Mouse (Mus musculus): Measurements from ENCODE around the gene Afap1l2.
A peak's percentile ranks its signal among the peaks of the same experiment; 100 is the strongest.

The Afap1l2 gene

GRCm38 (mm10) chr19:57006841-57007240, 1.2 kb downstream of the Afap1l2 start:
- DNase-seq = no peak

GRCm38 (mm10) chr19:57005062-57005461, 3.0 kb downstream of the Afap1l2 start:
- no peak for DNase-seq

DNA sequence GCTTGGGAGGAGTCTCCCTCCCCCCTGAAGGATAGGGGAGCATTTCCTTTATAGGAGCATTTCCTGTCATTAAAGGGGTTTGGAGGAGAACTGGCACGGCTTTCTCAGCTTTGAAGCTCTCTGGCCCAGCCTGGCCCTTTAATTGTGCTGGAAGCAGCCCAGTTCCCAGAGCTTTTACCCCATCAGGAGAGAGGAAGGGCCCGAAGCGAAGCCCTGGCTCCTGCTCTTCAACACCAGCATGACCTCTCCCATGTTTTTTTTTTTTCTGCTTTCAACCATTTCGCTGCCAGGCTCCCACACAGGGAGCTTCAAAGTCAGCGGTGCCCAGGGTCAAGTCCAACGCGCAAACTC, 4.6 kb downstream of the Afap1l2 start:
- DNase-seq = peak; percentile 69

- DNase-seq = no peak
Measured at GRCm38 (mm10) chr19:57002741-57003459, 5.1 kb downstream of the Afap1l2 start.

- peak; percentile 1 for DNase-seq
Measured at GRCm38 (mm10) chr19:57001926-57002325, 6.1 kb downstream of the Afap1l2 start.

DNA sequence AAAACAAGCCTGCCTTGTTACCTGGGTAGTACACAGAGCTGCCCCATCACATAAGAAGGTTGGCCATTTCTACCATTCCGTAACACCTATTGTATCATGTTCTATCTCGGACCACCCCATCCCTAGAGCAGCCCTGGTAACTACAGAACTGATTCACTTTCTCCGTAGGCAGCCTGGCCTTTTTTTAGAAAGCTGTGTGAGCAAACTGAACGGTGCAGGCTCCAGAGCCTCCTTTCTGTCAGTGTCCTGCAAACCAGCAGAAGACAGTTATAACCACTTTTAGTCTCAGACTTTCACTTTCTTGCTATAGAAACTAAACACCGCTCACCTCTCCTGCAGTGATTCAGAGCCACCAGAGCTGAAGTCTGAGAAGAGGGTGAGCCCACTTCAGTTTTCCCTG, 7.4 kb downstream of the Afap1l2 start:
- DNase-seq = no peak

- peak; percentile 11 for DNase-seq
Measured at GRCm38 (mm10) chr19:56999781-57000180, 8.2 kb downstream of the Afap1l2 start.

- DNase-seq = no peak
Measured at GRCm38 (mm10) chr19:56998910-56999309, 9.1 kb downstream of the Afap1l2 start.

DNA sequence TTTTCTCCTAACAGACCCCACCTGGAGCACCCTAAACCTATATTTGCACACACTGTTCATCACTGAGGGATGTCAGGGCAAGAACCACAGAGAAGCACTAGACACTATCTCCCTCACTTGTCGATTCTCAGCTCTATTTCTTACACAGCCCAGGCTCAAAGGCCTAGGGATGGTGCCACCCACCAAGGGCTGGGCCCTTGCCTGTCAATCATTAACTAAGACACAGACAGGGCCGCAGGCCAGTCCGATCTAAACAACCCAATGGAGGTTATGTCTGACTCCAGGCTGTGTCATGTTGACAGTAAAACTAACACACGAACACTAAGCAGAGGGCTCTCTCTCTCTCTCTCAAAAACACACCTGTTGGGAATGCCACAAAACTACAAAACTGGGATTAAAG, 9.7 kb downstream of the Afap1l2 start:
- peak; percentile 76 for DNase-seq

GRCm38 (mm10) chr19:56997164-56997599, 10.8 kb downstream of the Afap1l2 start:
- peak; percentile 74 for DNase-seq

- peak; percentile 79 for DNase-seq
Measured at GRCm38 (mm10) chr19:56995441-56995840, 12.6 kb downstream of the Afap1l2 start.

DNA sequence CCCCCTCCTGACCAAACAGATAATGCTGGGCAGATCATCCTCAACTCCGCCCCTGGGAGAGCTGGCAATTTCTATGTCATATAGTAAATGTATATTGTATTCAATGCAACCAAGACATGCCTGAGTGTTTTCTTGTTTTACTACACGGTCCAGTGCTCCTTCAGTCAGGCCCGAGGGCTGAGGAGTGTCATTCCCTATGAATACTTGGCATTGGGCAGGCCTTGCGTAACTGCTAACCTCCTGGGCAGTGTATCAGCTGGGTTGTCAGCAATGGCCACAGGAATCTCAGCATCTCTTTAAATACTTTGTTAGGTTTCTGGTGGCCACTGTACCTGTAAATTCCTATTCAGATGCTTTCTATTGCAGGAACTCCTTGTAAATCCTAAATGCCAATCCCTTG, 13.4 kb downstream of the Afap1l2 start:
- DNase-seq = peak; percentile 78

DNA sequence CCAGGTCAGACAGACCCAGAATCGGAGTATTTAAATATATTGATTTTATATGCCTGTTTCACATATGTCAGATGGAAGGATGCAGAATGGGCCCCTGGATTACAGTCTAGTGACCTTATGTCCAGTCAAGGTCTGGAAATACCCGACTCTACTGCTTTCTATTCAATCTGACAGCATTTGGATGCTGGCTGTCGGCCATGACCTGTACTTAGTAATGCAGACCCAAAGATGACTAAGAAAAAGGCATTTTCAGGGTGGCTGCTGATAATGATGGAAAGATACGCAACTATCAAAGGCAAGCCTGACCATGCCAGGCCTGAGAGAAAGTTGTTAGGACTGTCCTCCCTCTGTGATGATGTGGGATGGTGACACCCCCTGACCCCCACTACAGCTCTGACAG, 14.3 kb downstream of the Afap1l2 start:
- DNase-seq = peak; percentile 52

GRCm38 (mm10) chr19:56992978-56993545, 15.0 kb downstream of the Afap1l2 start:
- DNase-seq = no peak

DNA sequence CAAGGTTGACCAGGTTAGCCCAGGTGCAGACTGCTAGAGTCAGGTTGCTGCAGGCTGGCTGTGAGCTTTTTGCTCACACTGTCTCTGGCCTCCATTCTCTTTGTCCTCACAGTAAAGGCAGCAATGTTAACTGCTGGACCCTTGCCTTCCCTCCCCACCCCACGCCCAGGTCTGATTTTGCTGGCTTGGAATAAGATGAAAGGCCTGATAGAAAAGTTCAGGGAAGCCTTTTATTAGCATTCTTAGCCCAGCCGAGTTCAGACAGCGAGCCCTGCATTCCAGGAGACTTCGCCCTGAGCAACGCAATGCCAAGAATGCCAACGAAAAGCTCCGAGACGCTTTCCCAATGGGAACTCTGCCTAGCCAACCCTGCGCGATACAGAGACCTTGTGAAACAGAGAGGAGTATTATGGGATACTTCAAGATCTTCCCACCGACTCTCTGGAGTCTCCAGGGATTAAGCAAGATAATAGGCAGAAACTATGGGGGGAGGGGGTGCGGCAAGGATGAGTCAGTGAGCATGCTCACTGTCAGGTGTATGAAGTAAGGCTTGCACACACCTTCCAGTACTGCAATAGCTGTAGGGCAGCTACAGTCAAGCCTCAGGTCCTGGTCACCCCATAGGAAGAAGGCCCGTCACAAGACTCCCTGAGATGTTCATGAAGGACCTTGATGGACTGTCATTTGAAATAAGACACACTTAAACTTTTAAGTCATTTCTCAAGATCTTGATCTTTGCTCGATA, 17.5 kb downstream of the Afap1l2 start:
- DNase-seq = peak; percentile 74

- DNase-seq = no peak
Measured at GRCm38 (mm10) chr19:56989171-56989570, 18.9 kb downstream of the Afap1l2 start.

GRCm38 (mm10) chr19:56984229-56984628, 23.8 kb downstream of the Afap1l2 start:
- no peak for DNase-seq

- DNase-seq = no peak
Measured at GRCm38 (mm10) chr19:56983757-56984156, 24.3 kb downstream of the Afap1l2 start.

DNA sequence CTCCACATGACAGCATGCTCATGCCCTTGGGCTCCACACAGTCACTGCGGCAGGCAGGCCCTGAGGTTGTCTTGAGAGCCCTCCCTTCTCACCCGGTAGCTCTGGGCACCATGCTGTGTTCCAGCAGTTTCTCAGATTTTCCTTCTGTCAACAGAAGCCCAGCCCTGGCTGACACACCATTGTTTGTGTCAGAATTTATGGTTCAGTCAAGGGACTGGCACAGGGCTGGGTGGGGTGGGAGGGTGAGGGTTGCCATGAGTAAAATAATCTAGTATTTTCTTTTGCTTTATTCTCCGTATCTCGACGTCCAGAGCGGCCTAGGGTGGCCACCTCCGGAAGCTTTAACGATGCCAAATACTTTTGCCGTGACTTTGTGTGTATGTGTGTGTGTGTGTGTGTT, 26.3 kb downstream of the Afap1l2 start:
- DNase-seq = no peak

DNA sequence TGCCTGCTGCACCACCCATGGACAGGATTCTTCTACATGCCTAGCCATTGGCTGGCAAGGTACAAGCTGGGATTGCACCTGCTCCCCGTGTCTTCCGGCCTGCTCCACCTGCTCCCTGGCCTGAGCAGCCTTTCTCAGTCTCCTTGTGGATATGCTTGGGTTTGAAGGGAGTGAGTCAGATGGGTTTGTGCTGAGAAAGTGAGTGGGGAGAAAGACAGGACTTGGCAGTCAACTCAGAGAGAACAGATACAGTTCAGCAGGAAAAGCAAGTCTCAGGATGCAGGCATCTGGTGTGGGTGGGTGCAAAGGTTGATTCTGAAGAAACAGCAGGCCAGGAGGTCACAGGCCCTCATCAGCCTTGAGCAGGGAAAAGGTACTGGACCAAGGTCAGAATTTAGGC, 27.2 kb downstream of the Afap1l2 start:
- DNase-seq = peak; percentile 87

DNA sequence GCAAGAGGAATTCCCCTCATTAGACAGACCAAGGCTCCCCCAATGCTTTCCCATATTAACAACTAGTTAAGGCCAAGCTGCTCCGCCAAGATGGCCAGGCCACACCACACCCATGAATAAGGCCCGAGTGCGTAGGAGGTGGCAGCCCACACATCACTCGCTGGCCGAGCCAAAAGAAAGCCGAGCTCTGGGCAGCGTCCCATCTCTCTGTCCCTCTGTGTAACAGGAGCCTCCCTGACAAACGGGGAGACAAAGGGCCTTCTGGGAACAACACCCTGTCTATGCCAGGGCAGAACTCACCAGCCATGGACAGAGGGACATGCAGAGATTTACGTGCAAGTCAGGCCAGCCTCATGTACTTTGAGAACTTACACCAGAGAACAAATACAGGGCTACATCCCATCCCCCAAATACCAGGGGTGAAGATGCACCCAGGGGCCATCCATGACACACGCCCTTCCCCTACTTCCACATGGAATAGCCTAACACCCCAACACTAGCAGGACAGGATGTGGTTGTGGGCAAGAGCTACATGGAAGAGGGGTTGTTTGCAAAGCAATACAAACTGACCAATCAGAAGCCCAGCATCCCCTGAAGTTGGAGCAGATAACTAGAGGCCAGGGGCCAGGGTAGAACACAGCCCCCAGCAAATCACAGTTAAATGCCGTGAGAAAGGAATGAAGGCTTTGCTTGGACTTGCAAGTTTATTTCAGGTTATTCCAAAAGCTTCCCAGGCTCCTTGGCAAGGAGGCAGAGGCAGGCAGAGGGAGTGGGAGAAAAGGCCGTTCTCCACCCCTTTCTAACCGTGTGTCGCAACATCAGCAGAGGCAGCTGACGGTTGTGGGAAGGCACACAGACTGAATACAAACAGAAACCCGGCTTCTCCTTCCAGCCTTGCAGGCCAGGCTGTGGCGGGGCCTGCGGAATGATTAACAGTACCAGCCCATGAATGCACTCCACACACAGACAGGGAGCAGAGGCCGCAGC, 30.8 kb downstream of the Afap1l2 start:
- peak; percentile 81 for DNase-seq

GRCm38 (mm10) chr19:56976515-56976914, 31.5 kb downstream of the Afap1l2 start:
- DNase-seq = no peak

- DNase-seq = no peak
Measured at GRCm38 (mm10) chr19:56975502-56975901, 32.5 kb downstream of the Afap1l2 start.
